ENCODE assay signal across 8 mouse cellular contexts in the genomic region with DNA sequence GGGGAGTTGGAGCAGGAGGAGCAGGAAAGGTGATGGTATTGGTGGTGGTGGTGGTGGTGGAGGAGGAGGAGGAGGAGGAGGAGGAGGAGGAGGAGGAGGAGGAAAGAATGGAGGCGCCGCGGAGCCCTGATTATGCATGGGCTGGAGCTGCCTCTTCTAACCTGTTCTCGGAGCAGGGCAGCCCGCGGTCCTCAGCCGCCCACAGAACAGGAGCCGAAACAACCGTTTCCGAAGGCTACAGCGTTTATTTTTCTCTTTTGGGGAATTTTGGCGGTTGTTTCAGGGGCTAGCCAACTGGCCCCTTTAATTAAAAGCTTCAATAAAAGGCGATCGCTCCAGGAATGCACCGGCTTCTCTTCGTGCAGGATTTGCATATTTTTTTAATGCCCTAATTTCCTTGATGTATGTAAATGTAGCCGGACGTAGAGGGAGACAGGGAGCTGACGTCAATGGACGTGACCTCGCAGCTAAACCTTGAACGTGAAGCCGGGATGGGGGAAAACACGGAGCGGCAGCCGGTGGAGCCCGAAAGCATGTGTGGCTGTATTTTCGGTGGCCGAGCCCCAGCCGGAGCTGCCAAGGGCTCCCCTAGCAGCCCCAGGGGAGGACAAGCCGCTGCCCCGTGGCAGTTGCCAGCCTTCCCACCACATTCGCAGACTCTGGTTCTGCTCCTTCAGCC.
A peak's percentile ranks its signal among the peaks of the same experiment; 100 is the strongest.
DNase-seq lines count a peak whose midpoint lies in the region; ATAC-seq lines count a peak whose summit lies in the region.

No protein-coding gene starts in this region.

- ATAC-seq in heart, embryonic 15.5 days (replicated peaks; ENCODE audit: insufficient number of reproducible peaks, insufficient read depth, low FRiP score, low read depth), result no peak
- peak; percentile 51 for ATAC-seq in midbrain, embryonic 13.5 days

- no peak overlapping the region for H3K27ac ChIP-seq in heart, embryonic 15.5 days
- peak overlapping the region; percentile 100 for H3K27ac ChIP-seq in midbrain, embryonic 13.5 days

- DNase-seq in thymus, postnatal 4 days, result peak; percentile 31
- no peak for DNase-seq in thymus, postnatal 14 days
- peak; percentile 85 for DNase-seq in cerebellum, postnatal 14 days
- DNase-seq in layer of hippocampus, adult 11-12 months (ENCODE audit: low spot score), result peak; percentile 80
- peak; percentile 89 for DNase-seq in telencephalon, adult 2 months (ENCODE audit: low read depth, low spot score)
- DNase-seq in spleen, adult 18-20 months, result no peak

- H3K4me3 ChIP-seq in heart, embryonic 15.5 days, result peak overlapping the region; percentile 72
- peak overlapping the region; percentile 76 for H3K4me3 ChIP-seq in midbrain, embryonic 13.5 days (replicated peaks)

- WGBS in heart, embryonic 15.5 days, result under 1% methylated on average over 33 of the region's 33 CpGs
- under 1% methylated on average over 30 of the region's 33 CpGs for WGBS in midbrain, embryonic 13.5 days

- peak overlapping the region; percentile 98 for H3K4me2 ChIP-seq in heart, embryonic 15.5 days
- peak overlapping the region; percentile 74 for H3K4me2 ChIP-seq in midbrain, embryonic 13.5 days (replicated peaks)

- peaks cover 87% of the 10 kb centered on the region for H3K27me3 ChIP-seq in heart, embryonic 15.5 days
- H3K27me3 ChIP-seq in midbrain, embryonic 13.5 days, result peaks cover 3% of the 10 kb centered on the region; the same call in 1 of the 2 replicates

- H3K36me3 ChIP-seq in heart, embryonic 15.5 days, result no peaks in the 10 kb centered on the region
- H3K36me3 ChIP-seq in midbrain, embryonic 13.5 days, result 0 out of 2 replicates have a peak, but pooled peaks cover 7% of the 10 kb centered on the region

- 0 out of 2 replicates have a peak, but pooled peaks cover 3% of the 10 kb centered on the region for H3K9me3 ChIP-seq in heart, embryonic 15.5 days (replicated peaks)
- no peaks in the 10 kb centered on the region for H3K9me3 ChIP-seq in midbrain, embryonic 13.5 days

- no peak overlapping the region for H3K9ac ChIP-seq in heart, embryonic 15.5 days
- H3K9ac ChIP-seq in midbrain, embryonic 13.5 days (replicated peaks), result peak overlapping the region; percentile 100

- peaks cover 33% of the 10 kb centered on the region for H3K4me1 ChIP-seq in heart, embryonic 15.5 days (replicated peaks)
- no peaks in the 10 kb centered on the region for H3K4me1 ChIP-seq in midbrain, embryonic 13.5 days (replicated peaks)

Comparison
In these comparisons a context has a peak if more than half of its experiments do, and no peak if none do; other contexts are left out.
1. DNase-seq: peak in thymus, postnatal 4 days (single experiment), cerebellum, postnatal 14 days (2 of 2), layer of hippocampus, adult 11-12 months (single experiment) and telencephalon, adult 2 months (single experiment); none in thymus, postnatal 14 days (single experiment) and spleen, adult 18-20 months (0 of 2).